Mouse (Mus musculus): Measurements from ENCODE around the gene Tlx1. TPM values are rescaled to one million over a fixed set of nuclear protein-coding genes. Genes with fewer than 3 reads are reported as not detected.

Tlx1 gene
- total RNA-seq, 2 experiments from 2014 or later = 0.88 to 1.4 TPM

DNA sequence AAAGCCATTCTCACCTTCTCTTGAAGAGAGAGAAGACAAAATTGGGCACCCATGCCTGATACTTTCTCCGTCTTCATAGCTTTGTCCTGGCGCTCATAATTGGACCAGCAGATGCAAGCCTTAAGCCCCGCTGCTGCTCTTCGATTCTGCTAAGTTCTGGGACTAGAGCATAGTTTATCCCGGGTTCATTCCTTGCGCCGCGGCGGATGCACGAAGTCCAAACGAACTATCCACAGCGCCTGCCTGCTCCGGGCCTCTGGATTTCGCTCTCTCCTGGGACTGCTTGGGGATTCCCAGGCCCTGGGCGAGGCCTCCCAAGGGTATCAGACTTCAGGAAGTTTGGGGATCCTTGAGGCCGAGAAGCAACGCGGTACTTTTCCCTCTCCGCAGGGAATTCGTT is 8.4 kb downstream of the Tlx1 start:
- DNase-seq = no peak

DNA sequence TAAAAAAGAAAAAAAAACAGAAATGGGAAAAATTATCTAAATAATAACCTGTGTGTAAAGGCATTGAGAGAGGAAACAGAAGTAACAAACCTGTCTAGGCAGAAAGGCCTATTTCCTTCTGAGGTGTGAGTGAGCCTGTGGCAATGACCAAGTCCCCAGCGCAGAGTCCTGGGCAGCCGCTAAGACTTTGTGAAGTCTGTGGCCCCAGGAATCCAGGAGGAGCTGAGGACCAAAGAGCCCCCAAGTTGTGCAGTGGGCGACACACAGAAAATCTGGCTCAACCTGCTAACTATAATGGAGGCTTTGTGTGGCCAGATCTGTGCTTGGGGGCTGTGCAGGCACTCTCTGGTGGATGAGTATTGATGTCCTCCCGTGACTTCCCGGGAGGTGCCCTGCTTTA is 9.0 kb downstream of the Tlx1 start:
- no peak for DNase-seq

DNA sequence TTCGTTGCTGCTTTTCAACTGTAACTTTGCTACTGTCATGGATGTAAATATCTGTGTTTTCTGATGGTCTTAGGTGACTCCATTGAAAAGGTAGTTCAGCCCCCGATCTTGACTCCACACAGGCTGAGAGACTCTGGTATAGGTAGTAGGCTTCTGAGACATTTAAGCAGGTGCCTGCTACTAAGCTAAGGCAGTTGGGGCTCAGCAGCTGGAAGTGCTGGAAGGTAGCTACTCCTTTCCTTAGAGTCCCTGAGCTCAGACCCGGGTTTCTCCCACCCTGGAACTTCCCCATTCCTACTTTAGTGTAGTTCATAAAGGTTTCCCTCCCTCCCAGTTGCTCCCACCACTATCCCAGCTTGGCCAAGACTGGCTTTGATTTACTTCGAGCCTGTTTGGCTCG is 9.5 kb downstream of the Tlx1 start:
- no peak for DNase-seq

DNA sequence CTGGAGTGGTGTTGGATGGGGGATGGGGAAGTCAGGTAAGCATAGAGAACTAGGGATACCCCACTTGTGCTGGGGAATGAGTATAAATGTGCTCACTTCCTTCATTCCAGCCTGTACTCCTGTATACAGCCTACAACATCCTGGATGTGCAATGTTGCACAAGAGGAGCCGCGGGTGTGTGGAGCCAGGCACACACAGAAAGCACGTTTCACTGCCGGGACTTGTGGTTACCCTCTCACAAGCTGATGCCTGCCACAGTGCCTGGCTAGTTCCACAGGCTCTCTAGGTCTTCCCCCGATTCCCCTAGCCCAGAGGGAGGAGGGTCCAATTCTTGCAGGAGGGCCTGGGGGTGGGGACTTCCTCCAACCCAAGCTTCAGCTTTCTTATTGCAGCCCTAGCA is 10.0 kb downstream of the Tlx1 start:
- no peak for DNase-seq

DNA sequence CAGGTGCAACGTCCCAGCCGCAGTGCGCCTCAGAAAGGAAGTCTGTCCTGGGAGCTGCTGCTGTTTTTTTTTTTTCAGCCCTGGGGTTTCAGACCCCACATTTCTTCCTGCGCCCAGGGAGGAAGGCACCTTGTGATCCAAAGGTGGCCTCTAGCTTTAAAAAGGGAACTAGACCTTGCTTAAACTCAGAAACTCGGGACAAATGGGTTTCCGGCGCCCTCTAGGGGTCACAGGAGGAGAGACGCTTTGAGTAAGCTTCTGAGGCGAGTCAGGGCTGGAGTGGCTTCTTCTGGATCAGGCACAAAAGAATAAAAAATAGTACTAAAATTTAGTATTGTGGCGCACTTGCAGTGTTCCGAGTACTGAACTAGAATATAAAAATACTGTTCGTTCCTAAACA is 10.6 kb downstream of the Tlx1 start:
- DNase-seq = peak; percentile 80

DNA sequence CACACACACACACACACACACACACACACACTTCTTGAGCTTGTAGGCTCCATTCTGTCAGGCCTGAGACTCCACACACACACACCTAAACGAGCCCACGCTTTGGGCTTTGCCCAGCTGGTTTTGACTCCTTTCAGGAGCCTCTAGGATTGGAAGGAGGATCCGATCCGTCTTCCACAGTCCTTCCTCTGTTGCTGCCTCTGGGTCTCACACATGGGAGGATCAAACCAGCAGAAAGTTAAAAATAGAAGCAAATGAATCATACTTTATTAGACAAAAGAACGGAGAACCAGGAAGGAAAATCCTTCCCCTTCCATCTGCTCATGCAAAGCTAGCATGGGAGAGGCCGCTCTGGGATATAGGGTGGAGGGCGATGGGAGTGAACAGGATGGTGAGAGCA is 11.7 kb downstream of the Tlx1 start:
- DNase-seq = no peak

DNA sequence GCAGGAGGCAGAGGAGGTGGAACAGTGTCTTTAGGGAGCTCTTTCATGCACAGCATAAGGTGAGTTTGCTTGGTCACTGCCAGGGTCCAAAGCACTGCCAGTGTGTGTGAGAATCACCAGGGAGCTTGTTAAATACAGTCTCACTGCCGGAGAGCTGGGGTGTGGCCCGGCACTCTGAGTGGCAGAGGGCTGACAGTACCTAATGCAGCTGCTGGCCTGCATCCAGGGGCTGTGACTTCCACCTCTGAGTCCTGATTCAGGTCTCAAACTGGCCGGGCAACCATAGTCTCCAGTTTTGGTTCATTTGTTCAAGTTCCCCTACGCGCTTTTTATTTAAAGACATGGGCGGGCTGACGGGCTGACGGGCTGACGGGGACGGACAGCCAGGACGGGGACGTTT is 12.4 kb downstream of the Tlx1 start:
- no peak for DNase-seq

DNA sequence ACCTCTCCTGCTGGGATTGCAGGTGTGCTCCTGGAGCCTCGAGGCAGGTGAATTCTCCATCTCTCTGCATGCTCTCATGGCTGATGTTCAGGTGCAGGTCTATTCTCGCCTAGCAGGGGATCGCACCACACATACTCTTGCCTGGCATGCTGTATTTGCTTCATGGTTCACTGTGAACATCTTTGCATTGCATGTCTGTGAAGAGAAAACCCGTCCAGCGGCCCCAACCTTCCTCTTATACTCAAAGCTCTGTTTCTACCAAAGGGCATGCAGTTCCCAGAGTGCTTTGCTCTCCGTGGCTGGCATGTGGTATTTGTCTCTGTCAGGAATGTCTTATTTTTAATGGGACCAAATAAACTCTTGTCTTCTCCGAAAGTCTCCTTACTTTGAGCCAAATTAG is 20.0 kb downstream of the Tlx1 start:
- no peak for DNase-seq

DNA sequence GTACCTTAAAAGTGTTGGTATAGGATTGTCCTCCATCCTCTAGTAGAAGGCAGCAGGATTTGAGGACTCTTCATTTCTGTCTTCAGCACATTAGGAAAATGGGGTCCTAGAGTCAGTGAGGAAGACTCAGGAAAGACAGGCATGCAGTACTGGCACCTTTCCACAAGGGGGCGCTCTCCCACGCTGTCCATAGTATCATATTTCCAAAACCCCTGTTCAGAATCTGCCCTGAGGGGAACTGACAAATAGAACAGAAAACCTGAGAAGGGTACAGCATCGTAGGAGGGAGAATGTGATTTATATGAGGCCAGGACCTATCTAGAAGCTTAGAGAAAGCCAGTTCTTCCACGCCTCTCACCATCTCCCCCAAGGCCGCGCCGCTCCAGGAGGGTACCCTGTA is 24.3 kb downstream of the Tlx1 start:
- DNase-seq = peak; percentile 34

DNA sequence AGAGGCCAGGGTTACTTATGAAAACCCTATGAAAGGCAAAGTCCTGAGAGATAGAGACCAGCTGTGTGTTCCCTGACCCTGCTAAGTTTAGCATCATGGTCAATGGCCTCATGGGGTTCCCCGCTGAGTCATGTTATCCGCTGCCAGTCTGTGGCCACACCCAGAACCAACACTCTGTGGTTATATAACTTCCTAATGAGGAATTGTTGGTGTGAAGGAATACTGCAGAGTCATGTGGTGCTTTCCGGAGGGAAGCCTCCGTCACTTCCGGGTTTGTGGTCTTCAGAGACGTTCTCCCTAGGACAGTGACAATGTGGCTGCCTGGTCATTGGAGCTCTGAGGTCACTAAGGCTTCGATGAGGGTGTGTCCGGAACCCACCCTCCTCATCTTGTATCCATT is 25.8 kb downstream of the Tlx1 start:
- no peak for DNase-seq

DNA sequence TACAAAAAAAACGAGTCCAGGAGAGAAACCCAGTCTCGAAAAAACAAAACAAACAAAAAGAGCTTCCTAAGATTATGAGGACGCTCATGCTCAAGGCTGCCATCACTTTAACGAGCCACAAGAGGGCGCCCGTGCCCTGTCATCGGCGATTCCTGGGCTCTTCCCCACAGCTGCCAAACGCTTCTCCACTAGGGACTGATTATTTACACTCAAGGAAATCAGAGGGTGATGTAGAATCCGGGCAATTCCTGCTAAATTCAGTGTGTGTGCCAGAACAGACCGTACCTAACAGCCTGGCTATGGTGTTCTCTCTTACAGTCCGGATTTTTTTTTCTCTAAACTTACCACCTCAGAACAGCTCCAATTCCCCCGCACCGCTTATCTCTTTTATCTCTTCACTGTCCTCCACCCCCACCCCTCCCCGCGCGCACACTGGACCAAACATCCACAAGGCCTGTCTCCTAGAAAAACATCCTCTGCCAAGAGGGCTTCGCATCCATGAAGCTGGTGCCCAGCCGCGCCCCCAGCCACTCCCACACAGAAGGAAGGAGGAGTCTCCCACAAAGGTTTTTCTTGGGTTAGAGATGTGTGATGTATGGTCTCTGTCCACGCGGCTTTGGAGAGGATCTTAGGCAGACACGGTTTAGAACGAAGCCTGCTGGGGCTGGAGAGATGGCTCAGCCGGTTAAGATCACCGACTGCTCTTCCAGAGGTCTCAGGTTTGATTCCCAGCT is 26.7 kb downstream of the Tlx1 start:
- DNase-seq = peak; percentile 76

DNA sequence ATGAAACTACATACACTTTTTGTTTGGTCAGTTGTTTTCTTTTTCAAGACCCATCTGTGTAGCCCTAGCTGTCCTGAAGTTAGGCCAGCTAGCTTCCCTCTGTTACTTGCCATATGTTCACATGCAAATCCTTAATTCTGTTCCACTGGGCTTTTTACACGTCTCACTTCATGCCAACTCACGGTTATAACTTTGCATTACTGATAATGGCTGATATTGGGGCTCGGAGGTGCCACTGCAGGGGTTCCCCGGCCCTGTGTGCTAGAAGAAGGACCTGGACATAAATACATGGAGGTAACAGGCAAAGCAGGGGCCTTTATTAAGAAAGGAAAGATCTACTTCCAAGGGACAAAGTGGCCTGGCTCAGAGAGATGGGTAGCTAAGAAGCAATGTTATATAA is 29.0 kb downstream of the Tlx1 start:
- DNase-seq = no peak

DNA sequence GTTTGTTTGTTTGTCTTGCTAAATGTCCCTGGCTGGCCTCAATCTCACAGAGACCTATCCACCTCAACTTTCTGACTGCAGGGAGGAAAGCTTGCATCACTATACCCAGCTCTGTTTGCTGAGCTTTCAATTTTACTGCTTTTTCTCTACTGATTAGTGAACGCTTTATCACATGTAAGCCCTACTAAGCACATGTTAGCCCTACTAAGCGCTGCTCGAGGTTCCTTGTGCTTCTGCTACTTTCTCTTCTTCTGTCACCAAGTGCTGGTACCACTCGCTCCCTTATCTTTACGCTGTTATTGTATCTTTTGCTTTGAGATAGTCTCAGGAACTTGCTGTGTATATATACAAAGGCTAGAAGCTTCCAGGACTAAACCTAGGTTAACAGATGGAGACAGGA is 30.0 kb downstream of the Tlx1 start:
- DNase-seq = no peak

DNA sequence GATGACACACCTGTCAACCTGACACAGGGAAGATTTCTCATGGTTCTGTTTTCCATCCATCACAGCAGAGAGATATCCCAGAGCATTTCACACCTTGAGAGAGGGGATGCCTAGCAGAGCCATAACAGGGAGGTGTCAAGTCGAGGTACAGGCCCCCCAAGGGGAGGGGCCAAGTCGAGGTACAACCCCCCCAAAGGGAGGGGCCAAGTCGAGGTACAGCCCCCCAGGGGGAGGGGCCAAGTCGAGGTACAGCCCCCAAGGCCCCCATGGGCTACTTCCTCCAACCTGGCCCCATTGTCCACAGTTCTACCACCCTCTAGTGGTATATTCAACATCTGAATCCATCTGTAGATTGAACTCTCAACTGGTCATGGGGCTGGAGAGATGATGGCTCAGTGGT is 44.2 kb downstream of the Tlx1 start:
- DNase-seq = no peak

DNA sequence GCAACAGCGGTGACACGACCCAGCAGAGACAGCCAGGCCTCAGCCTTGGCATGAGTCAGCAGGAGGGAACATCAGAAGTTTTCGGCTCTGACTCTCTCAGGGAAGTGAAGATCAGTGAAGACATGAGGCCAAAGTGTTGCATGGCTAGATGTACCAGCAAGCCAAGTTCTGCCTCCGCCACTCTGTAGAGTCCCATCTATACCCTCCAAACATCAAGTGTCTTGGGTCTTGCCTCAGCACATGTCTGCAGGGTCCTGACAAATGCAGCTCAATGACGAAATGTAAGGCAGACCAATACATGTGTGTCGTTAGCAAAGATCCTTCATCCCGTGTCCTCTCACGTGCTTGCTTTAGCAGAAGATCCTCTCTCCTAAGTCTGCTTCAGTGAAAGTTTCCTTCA is 46.5 kb downstream of the Tlx1 start:
- no peak for DNase-seq

DNA sequence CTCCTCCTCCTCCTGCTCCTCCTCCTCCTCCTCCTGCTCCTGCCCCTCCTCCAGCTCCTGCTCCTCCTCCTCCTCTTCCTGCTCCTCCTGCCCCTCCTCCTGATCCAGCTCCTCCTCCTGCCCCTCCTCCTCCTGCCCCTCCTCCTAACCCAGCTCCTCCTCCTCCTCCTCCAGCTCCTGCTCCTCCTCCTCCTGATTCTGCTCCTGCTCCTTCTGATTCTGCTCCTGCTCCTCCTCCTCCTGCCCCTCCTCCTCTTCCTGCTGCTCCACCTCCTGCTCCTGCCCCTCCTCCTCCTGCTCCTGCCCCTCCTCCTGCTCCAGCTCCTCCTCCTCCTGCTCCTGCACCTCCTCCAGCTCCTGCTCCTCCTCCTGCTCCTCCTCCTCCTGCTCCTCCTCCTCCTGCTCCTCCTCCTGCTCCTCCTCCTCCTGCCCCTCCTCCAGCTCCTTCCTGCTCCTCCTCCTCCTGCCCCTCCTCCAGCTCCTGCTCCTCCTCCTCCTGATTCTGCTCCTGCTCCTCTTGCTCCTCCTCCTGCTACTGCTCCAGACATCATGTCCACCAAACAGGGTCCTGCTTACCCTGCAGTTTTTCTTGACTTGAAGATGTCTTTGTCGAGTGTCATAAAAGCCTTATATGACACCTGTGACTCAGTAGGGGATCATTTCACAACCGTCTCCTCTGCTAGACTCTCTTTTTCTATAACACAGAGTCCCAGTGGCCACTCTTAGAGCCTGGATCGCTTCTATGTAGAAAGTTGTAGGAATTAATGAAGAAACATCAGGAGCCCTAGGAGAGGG is 55.0 kb downstream of the Tlx1 start:
- DNase-seq = no peak

Other genes with a start within 250 kb of the Tlx1 start
- 10 to 100 TPM; 37.2 to 40.9 TPM for gene Slf2, start 219.5 kb upstream of the Tlx1 start, total RNA-seq (2021)
- 1 to 10 TPM; 1.2 to 2.0 TPM for gene Sema4g, start 161.6 kb upstream of the Tlx1 start, total RNA-seq (2021)
- gene Twnk, start 145.0 kb upstream of the Tlx1 start, total RNA-seq (2021) = 10 to 100 TPM; 12.3 to 14.4 TPM
- 10 to 100 TPM; 45.3 to 45.5 TPM for gene Mrpl43, start 144.2 kb upstream of the Tlx1 start, total RNA-seq (2021)
- gene Lzts2, start 136.3 kb upstream of the Tlx1 start, total RNA-seq (2021) = 10 to 100 TPM; 52.6 to 68.0 TPM
- gene Pdzd7, start 105.0 kb upstream of the Tlx1 start, total RNA-seq (2021) = not detected
- gene Sfxn3, start 103.2 kb upstream of the Tlx1 start, total RNA-seq (2021) = 10 to 100 TPM; 26.3 to 27.2 TPM
- 1 to 10 TPM; 5.1 to 6.2 TPM for gene Kazald1, start 75.4 kb upstream of the Tlx1 start, total RNA-seq (2021)
- not detected for gene Lbx1, start 85.1 kb downstream of the Tlx1 start, total RNA-seq (2021)
- 10 to 100 TPM; 24.6 to 25.1 TPM for gene Btrc, start 213.1 kb downstream of the Tlx1 start, total RNA-seq (2021)